Mouse (Mus musculus) naive thymus-derived CD4-positive, alpha-beta T cell, adult 2 months (primary cell): Measurements from ENCODE around the gene Car8.

ENCODE experiments used
- DNase-seq: peaks from one replicate; pipeline ENCODE4 v3.0.0-alpha.2; 2011; ENCODE audit warnings: low read depth

Gene Car8

DNA sequence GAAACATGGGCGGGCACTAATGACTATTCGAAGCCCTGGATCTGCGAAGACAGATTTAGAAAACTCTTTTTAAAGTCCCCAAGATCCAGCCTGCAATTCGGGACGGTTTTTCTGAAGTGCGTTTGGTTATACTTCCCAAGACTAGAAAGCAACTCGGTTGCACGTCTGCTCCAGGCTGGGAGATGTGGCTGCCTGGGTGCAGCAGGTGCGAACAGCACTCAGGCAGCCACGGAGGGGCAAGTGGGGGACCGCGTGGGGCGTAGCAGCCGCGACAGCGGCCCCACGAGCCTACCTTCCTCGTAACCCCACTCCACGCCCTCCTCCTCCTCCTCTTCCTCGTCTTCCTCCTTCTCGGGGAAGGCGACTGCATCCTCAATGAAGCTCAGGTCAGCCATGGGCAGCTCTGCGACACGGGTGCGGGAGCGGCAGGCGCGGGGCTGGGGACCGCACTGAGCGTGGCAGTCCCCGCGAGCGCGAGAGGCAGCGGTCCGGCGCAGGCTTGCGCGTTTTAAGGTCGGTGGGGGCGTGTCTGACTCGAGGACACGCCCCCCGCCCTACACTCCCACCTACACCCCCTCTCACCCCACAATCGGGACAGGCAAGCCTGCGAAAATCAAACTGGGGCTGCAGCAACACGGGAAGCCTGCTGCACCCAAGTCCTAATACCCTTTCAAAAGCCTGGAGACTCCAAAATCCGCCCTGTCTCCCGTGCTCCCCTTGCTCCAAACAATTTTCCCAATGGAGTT, at the start of gene Car8:
Car8 (minus strand) TSS at position 482 of the 746 bp plus-strand sequence.
- no peak for DNase-seq

- DNase-seq, result no peak
Measured at GRCm38 (mm10) chr4:8284934-8285333, 46.1 kb upstream of the Car8 start.

DNA sequence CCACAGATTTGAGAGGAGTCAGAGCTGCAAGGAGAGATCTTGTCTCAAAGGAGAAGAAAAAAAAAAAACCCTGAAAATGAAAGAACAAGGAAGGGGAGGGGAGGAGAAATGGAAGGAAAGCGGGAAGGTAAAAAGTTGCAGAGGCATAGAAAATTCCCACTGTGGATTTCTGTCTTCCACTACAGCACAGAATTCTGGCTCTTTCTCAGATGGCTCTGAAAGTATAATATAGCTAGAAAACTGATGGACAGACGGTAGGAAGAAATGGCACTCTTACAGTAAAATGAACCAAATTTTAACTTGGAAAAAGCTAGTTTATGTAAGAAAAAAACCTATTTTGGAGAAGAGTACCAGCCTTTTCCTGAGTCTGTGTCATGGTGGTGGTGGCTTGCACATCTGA, 39.3 kb upstream of the Car8 start:
- no peak for DNase-seq

- DNase-seq, result no peak
Measured at GRCm38 (mm10) chr4:8249805-8250204, 11.0 kb upstream of the Car8 start.

- no peak for DNase-seq
Measured at GRCm38 (mm10) chr4:8245495-8246063, 6.7 kb upstream of the Car8 start.

DNA sequence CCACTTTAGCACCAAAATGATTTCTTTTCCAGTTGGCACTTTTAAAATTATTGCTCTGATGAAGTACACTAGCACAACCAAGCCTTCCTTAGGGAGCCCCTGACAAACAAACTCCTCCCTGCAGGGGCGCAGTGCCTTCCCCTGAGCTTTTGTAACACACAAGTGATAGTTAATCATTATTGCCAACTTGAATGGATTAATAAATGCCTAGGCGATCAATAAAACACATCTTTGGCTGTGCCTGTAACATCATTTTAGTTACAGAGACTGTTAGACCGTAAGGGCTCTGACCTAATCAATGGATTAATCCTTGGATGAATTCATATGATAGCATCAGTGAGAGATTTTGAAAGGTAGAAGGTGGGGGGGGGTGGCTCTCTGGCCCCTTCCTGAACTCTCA, 6.2 kb upstream of the Car8 start:
- no peak for DNase-seq

DNA sequence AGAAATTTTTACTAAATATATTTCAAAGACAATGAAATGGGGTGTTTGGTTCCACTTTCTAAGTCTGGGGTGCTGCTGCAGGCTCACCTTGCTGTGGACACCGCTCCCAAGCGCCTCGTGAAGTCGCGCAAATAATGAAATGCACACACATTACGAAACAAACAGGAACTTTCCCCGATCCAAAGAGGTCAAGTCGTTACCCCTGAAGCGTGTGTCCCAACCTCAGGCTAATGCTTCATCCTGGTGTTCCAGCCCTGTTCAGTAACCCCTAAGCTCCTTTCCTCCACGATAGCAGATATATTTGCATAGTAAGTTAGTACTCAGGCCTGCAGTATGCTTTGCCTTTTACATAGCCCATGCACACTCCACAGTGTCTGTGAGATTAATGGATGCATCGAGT, 858 bp upstream of the Car8 start:
- no peak for DNase-seq

DNA sequence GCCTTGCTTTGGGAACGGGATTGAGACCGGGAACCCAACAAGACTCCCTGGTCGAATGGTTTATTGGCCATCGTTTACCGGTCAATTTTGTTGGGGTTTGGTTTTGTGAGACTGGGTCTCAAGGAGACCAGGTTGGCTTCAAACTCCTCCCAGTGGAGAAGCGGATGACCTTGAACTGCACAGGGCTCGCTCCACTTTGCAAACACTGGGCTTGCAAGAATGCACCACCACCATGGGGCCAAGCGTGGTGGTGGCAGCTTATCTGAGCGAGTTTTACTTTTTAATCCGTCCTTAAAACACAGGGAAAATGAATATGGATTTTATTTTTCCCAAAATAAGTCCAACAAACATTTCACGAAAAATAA, 447 bp upstream of the Car8 start:
- DNase-seq, result no peak

GRCm38 (mm10) chr4:8232393-8233111, 6.3 kb downstream of the Car8 start:
- DNase-seq, result no peak

DNA sequence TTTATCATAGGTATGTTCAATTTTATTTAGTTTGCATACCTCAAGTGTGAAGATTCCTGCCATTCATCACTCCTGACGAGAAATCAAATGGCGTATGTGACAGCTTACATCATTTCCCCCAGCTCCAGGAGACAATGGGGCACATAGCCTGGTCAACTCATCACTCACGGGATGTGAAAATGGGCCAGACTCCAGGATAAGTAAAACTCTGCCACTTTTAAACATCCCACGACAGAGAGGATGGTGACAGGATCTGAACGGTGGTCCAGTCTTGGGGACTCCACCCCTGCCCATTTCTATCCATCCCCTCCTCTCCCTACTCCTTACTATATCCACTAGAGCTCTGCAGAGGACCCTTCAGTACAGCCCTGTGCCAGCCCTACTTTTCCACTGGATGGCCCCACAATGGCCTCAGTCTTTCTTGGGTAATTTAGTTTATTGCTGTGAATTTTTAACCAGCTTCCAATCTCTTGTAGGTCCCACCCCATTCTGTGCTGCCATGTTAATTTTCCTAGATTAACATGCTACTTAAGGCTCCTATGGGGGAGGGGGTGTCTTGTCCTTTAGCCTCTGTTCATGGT, 7.5 kb downstream of the Car8 start:
- no peak for DNase-seq

DNA sequence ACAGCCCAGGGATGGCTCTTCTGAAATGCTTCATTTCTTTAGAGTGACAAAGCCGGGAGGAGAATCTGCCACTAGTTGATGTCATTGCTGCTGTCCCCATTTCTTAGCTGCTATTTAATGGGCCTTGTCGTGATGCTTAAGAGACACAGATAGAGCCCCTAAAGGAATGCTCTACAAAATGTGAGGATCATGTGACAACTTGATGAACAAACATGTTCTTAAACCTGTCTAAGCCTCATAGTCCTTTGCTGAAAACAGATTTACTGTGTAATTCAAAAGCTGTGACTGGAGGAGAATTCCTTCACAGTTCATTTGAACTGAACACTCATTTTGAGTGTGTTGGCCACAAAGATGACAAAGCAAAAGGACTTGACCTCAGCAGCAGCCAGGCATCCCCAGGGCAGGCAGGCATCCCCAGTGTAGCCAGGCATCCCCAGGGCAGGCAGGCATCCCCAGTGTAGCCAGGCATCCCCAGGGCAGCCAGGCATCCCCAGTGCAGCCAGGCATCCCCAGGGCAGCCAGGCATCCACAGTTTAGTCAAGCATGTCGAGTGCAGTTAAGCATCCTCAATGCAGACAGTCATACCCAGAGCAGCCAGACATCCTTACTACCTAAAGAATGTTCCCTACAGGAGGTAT, 9.1 kb downstream of the Car8 start:
- DNase-seq, result no peak

DNA sequence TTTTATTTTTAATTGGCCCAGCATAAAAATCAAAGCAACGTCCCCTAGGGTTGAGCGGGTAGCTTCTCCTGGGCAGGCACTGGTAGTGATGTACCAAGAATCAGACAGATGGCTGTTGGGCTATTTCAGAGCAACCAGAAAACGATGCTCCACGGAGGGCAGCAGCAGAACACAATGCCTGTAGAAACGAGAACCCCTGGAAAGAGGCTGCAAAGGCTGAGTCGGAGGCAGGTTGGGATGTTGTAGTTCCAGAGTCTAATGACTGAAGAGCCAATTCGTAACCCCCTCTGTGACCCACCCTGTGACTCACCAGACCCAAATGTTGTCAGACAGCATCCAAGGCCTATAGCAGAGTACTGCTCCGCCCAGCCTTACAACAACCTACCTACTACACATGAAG, 19.9 kb downstream of the Car8 start:
- no peak for DNase-seq

DNA sequence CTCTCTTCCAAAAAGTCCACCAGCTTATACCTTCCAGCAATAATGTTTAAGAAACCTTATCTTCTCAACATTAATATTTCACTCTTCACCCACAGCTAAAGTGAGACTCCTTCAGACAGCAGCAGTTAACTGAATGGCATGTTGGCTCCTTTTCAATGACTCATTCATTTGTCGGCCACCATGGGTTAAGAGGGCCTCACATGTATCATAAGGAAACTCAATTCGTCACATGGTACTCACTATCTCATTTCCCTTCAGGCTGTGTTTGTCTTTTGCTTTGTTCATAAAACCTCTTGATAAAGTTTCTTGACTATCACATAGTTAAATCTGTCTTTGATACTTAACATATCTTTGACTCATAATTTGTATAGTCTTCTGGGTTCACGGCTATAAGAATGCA, 20.8 kb downstream of the Car8 start:
- no peak for DNase-seq

DNA sequence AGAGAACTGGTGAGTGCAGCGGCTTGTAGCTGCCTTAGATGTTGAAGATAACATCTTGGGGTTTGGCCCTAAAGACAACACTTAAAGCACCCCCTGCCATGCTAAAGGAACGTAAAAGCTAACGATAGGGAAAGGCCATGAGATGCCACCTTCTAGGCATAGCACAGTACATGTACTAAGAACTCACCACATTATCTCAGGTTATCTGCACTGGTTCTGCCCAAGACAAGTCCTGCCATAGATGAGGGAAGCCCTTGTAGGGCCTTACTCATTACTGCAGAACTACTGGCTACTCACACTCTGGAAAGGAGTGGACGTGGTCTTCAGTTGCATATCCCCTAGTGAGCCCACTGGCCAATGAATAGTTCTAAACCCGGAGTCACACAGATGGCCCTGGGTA, 21.6 kb downstream of the Car8 start:
- no peak for DNase-seq

DNA sequence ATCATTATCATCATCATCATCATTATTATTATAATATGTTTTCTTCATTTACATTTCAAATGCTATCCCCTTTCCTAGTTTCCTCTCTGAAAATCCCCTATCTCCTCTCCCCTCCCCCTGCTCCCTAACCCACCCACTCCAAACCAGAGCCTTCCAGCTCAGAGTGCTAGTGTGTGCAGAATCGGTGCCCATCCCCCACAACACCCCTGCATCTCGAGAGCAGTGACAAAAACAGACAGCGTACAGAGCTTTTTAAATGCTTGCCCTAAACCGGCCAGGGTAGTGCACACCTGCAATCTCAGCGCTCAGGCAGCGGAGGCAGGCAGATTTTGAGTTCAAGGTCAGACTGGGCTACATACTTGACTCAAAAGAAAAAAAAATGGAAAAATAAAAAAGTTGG, 22.3 kb downstream of the Car8 start:
- no peak for DNase-seq

DNA sequence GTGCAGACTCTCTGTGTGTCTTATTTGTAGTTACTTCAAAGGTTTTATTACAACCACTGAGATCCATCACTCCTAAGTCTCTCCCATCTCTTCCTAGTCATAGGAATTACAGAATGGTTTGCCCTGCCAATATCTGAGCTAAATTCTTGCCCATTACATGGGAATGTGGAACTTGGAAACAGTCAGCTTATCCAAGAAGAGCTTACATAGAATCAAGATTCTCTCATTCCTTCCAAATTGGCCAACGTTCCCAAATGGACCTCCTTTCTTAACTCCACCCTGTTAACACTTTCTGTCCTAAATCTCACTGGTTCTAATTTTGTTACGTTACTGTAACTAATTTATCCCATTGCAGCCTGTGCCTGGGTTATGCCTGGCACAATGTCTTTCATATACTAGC, 25.2 kb downstream of the Car8 start:
- DNase-seq, result no peak

DNA sequence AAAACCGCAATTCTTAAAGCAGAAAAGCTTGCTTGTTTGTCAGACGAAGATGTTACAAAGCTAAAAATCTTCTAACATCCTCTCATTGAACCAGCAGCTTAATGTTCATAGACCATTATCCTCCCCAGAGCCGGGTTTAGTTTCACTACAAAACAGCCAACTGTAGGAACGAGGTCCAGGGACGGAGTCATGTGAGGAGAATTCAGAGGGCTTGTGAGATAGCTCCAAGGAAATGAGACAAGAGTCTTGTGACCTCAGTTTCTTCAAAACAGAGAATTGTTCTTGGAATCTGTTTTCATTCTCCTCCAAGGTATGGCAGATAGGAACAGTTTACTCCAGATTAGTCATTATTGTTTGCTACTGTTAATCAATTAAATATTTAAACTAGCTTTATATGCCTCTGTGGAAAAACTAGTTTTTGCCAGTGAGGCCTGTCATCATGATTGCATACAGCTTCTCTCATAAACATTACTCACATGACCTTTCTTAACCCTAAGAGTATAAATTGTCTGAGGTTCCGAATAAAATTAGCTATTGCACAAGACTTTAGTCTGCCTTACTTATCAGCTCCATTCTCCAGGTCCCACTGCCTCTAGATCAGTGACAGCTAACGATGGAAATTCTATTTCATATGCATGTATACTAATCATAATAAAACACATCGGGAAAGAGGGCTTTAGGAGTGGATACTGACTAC, 25.8 kb downstream of the Car8 start:
- DNase-seq, result no peak

- DNase-seq, result no peak
Measured at GRCm38 (mm10) chr4:8210452-8210851, 28.4 kb downstream of the Car8 start.

DNA sequence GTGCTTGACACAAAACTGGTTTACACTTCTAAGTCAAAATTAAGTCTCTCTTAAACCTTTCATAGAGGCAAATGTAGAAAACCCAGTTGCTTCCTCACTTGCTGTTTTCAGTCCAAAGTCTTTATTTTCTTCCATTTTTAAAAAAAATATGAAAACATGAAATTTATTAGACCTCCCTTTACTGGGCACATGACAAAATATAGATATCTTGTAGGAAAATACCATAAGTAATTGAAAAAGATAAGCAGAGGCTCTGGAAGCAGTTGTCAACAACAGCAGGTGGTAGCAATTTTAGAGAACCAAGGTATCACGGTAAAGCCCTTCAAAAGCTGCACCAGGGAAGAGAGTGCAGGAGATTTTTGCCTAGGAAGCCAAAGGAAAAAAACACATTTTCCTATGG, 30.9 kb downstream of the Car8 start:
- no peak for DNase-seq

DNA sequence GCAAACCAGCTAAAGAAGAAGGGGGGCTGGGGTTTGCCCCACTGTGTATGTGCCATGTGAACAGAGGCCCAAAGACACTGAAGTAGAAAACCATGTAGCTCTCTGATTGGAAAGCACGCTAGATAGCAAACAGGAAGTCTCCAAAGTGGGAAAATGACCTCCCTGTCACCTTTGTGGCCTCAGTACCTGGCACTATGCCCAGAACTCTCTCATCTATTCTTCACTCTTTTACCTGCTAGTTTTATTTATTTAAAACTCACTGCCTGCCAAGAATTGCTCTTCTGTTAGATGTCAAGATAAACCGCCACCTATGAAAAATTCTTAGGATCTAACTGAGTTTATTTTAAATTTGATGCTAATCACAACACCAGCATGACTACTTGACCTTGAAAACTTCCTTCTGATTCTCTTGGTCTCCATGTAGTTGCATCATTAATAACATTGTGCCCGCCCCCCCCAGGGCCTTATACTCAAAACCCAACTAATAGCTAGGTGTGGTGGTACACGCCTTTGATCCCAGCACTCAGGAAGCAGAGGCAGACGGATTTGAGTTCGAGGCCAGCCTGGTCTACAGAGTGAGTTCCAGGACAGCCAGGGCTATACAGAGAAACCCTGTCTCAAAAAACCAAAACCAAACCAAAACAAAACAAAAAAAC, 31.8 kb downstream of the Car8 start:
- DNase-seq, result peak; percentile 10

- DNase-seq, result no peak
Measured at GRCm38 (mm10) chr4:8205089-8205649, 33.7 kb downstream of the Car8 start.
